ENCODE assay signal across 21 mouse cellular contexts in the genomic region with DNA sequence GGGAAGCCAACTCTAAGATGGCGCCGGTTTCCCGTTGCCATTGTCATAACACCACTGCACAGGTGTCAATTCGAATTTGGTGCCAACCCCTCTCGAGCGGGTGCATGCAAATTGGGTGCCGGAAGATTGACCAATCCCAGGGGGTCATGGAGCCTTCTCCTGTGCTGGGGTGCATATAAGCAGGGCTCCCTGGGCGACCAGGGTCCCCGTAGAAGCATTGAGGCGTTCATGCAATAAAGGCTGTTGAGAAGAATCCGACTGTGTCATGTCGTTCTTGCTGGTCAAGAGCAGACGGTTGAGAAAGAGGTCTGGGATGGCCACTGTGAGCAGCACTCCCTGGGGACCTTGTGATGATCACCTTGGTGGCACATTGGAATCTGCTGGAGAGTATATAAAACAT.
"Had no signal": no experiment of that assay in that cellular context is flagged by ENCODE, and none has a peak within 500 bp of the region (broad histone marks: within the 10 kb centered on the region; RNA-seq: fewer than 3 reads in every experiment).

No protein-coding gene starts in this region.

- H3K4me1 ChIP-seq: lung, embryonic 15.5 days; megakaryocyte, embryonic 14.5 days; midbrain, embryonic 13.5 days; midbrain, embryonic 15.5 days; neural tube, embryonic 13.5 days; neural tube, embryonic 15.5 days had no signal

- H3K27ac ChIP-seq: liver, embryonic 14.5 days; lung, embryonic 15.5 days; macrophage; midbrain, embryonic 13.5 days; midbrain, embryonic 15.5 days; neural tube, embryonic 13.5 days; neural tube, embryonic 15.5 days had no signal

- DNase-seq: lung, adult 2 months; lung, postnatal 14 days; lung, postnatal 36 days; retina, postnatal 1 day; right cerebral cortex, adult 18-20 months; right cerebral cortex, postnatal 25 days; right cerebral cortex, postnatal 4 days; spleen, adult 18-20 months; thymus, adult 2 months; thymus, postnatal 25 days; thymus, postnatal 4 days had no signal

- H3K9ac ChIP-seq: liver, embryonic 14.5 days; lung, embryonic 15.5 days; midbrain, embryonic 13.5 days; midbrain, embryonic 15.5 days; neural tube, embryonic 13.5 days; neural tube, embryonic 15.5 days had no signal

- H3K9me3 ChIP-seq: lung, embryonic 15.5 days; midbrain, embryonic 15.5 days; neural tube, embryonic 15.5 days had no signal

- H3K4me3 ChIP-seq: lung, embryonic 15.5 days; megakaryocyte, embryonic 14.5 days; midbrain, embryonic 13.5 days; midbrain, embryonic 15.5 days; neural tube, embryonic 13.5 days; neural tube, embryonic 15.5 days had no signal

- ATAC-seq: lung, postnatal 0 days; midbrain, embryonic 13.5 days; midbrain, embryonic 15.5 days had no signal

- H3K36me3 ChIP-seq: lung, embryonic 15.5 days; midbrain, embryonic 13.5 days; midbrain, embryonic 15.5 days had no signal

- H3K27me3 ChIP-seq: lung, embryonic 15.5 days; midbrain, embryonic 13.5 days; midbrain, embryonic 15.5 days; neural tube, embryonic 13.5 days; neural tube, embryonic 15.5 days had no signal

- H3K4me2 ChIP-seq: lung, embryonic 15.5 days; midbrain, embryonic 11.5 days; midbrain, embryonic 13.5 days; midbrain, embryonic 15.5 days; neural tube, embryonic 13.5 days; neural tube, embryonic 15.5 days had no signal
